Mouse (Mus musculus) limb, embryonic 13.5 days (tissue): ENCODE results near the gene Pde4dip. TPM values are rescaled to one million over a fixed set of nuclear protein-coding genes. Genes with fewer than 3 reads are reported as not detected.
A peak's percentile ranks its signal among the peaks of the same experiment; 100 is the strongest.

Experiments
- ATAC-seq: fragments of 200-750 bp; cut with Nextera tagmentation; 2 replicates; pipeline ENCODE4 v1.8.0; 2017; ENCODE audit warnings: low read depth, moderate number of reproducible peaks, moderate TSS enrichment; ENCODE audit not compliant: low FRiP score
- H3K27ac ChIP-seq: fragments of 300-500 bp; sonication (generic); 2 replicates; pipeline ENCODE4 v1.5.1; 2015; ENCODE audit warnings: inconsistent platforms, mild to moderate bottlenecking, moderate library complexity
- H3K27me3 ChIP-seq: fragments of 300-500 bp; sonication (generic); 2 replicates; pipeline ENCODE4 v1.6.1; 2015; ENCODE audit warnings: mild to moderate bottlenecking, inconsistent platforms
- H3K36me3 ChIP-seq: fragments of 300-500 bp; sonication (generic); 2 replicates; pipeline ENCODE4 v1.6.1; 2015; ENCODE audit warnings: inconsistent platforms, mild to moderate bottlenecking, moderate library complexity
- H3K4me1 ChIP-seq: fragments of 300-500 bp; sonication (generic); 2 replicates; pipeline ENCODE4 v1.6.1; 2015; ENCODE audit warnings: inconsistent platforms
- H3K4me2 ChIP-seq: fragments of 300-500 bp; sonication (generic); replicated peaks from 2 replicates; pipeline ENCODE4 v1.6.1; 2015; ENCODE audit warnings: inconsistent platforms, mild to moderate bottlenecking, moderate library complexity
- H3K4me3 ChIP-seq: fragments of 300-500 bp; sonication (generic); 2 replicates; pipeline ENCODE4 v1.5.1; 2015; ENCODE audit warnings: moderate library complexity, mild to moderate bottlenecking, inconsistent platforms
- H3K9ac ChIP-seq: fragments of 300-500 bp; sonication (generic); 2 replicates; pipeline ENCODE4 v1.6.1; 2015; ENCODE audit warnings: mild to moderate bottlenecking, inconsistent platforms
- H3K9me3 ChIP-seq: fragments of 300-500 bp; sonication (generic); 2 replicates; pipeline ENCODE4 v1.6.1; 2016; ENCODE audit warnings: inconsistent platforms
- WGBS: fragments of 180-500 bp; shearing (Covaris S2); methylation state at CpG from one replicate; pipeline ENCODE4 v1.1.7; 2015; 5-methylcytosine and 5-hydroxymethylcytosine counted together
- polyA plus RNA-seq: library from polyadenylated mRNA; unstranded; fragments of >200 nt; fragmentation: Nextera tagmentation; extraction: Ambion mirVana; gene quantifications from 2 replicates; pipeline ENCODE4 v1.2.1, GENCODE M21; 2015

Pde4dip gene
- polyA plus RNA-seq, 1 experiment from 2014 or later: 36.6 TPM

DNA sequence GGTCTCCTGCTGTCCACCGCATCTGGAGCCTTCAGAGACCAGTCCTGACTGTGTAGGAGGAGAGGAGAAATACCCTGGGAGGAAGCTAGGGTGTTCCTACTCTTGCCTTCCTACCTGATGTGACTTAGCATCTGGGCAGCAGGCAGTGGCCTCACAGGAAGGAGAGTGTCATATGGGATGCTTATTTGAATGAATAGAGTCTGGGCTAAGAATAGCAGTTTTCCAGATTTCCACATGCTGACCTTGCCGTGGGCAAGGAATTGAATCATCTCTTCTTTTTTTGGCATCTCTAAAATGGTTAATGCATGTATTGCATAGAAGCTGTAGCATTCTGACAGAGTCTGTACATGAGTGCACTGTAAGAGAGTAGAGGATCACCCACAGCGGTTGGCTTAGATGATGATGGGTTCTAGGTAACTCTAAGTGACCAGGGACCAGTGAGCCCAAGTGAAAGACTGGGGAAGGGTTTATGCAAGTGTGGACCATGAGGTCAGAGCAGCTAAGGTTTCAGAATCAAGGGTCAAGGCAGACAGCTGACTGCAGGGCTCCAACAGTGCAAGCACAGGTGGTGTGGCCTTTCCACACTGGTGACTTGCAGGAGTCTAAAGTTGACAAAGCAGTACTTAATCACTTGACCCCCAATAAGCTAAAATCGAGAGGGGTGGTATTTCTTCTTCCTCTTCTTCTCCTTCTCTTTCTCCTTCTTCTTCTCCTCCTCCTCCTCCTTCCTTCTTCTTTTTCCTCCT, 202.0 kb downstream of the Pde4dip start:
- H3K4me1 ChIP-seq: peaks cover 12% of the 10 kb centered on the region
- H3K4me2 ChIP-seq: no peak overlapping the region
- no peak for ATAC-seq
- H3K36me3 ChIP-seq: no peaks in the 10 kb centered on the region
- no peak overlapping the region for H3K9ac ChIP-seq
- 86% methylated on average over 4 of the region's 4 CpGs for WGBS
- peaks cover 30% of the 10 kb centered on the region for H3K27me3 ChIP-seq
- H3K9me3 ChIP-seq: no peaks in the 10 kb centered on the region
- H3K27ac ChIP-seq: no peak overlapping the region
- H3K4me3 ChIP-seq: no peak overlapping the region

DNA sequence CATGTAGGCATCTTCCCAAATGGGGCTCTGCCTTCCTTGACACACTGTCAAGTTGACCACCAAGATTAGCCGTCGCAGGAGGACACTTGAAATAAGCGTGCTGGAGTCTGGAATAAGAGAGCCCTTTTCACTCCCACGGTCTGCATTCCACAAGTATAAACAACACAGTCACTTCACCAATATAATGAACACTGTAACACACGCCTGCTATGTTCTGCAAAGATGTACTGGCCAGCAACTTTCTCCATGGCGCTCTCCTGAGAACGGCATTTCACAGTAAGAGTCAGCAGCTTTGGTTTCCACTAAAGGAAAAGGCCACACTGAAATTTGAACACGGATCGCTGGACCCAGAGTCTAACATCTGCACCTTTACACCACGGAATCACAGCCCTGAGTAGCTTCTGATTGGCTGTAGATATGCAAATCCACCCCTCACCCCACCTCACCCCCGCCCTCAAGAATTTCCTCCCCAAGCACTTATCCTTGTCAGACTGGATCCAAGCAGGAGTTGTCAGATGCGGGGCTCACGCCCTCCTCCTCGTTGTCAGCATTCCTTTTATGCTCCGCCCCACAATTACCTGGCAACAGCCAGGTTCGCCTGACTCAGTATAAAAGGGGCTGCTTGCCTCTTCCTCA, 204.8 kb downstream of the Pde4dip start:
- WGBS: 8% methylated on average over 16 of the region's 16 CpGs
- H3K4me2 ChIP-seq: peak overlapping the region; percentile 42
- H3K27ac ChIP-seq: no peak overlapping the region
- 0 out of 2 replicates have a peak, but pooled peaks have one; percentile 21 for ATAC-seq
- no peak overlapping the region for H3K4me3 ChIP-seq
- no peaks in the 10 kb centered on the region for H3K9me3 ChIP-seq
- no peaks in the 10 kb centered on the region for H3K36me3 ChIP-seq
- no peak overlapping the region for H3K9ac ChIP-seq
- H3K27me3 ChIP-seq: peaks cover 39% of the 10 kb centered on the region
- H3K4me1 ChIP-seq: peaks cover 16% of the 10 kb centered on the region

DNA sequence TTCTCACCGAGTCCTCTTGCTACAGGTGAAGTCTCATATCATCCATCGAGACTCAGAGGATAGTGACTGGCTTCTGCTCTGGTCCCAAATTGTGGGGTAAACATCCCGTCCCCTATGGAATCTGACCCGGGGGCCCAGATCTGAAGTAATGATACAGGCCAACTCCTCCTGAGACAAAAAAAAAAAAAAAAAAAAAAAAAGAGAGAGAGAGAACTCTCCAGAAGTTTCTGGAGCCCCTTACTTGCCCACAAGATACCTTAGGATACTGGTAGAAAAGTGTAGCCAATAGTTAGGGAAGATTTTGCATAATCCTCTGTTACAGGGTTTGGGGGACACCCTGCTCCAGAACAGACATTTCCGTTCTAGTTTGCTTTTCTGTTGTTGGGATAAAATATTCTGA, 205.9 kb downstream of the Pde4dip start:
- H3K27me3 ChIP-seq: peaks cover 39% of the 10 kb centered on the region
- no peak overlapping the region for H3K9ac ChIP-seq
- peak overlapping the region; percentile 43 for H3K4me3 ChIP-seq
- no peak for ATAC-seq
- no peaks in the 10 kb centered on the region for H3K36me3 ChIP-seq
- peak overlapping the region; percentile 74 for H3K4me2 ChIP-seq
- H3K27ac ChIP-seq: no peak overlapping the region
- 18% methylated on average over 5 of the region's 5 CpGs for WGBS
- H3K4me1 ChIP-seq: peaks cover 16% of the 10 kb centered on the region
- H3K9me3 ChIP-seq: no peaks in the 10 kb centered on the region

DNA sequence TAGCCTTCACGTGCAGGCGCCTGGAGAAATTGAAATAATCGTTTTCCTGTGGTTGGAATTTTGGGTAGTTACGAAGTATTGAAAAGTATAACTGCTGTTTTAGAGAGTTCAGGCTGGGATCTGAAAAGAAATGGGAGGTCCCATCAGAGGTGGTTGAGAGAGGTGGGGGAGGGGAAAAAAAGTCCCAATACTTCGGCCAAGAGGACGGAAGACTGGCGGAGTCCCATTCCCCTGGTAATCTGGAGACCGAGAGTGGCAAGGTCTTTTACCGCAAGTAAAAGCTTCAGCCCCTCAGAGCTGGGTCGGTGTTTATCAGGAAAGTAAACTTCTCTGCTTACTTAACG, 206.4 kb downstream of the Pde4dip start:
- H3K9me3 ChIP-seq: no peaks in the 10 kb centered on the region
- peak overlapping the region; percentile 43 for H3K4me3 ChIP-seq
- H3K27ac ChIP-seq: no peak overlapping the region
- 0 out of 2 replicates have a peak, but pooled peaks have one; percentile 2 for ATAC-seq
- peaks cover 16% of the 10 kb centered on the region for H3K4me1 ChIP-seq
- H3K27me3 ChIP-seq: peaks cover 39% of the 10 kb centered on the region
- no peaks in the 10 kb centered on the region for H3K36me3 ChIP-seq
- WGBS: 3% methylated on average over 11 of the region's 11 CpGs
- peak overlapping the region; percentile 19; the same call in 1 of the 2 replicates for H3K9ac ChIP-seq
- H3K4me2 ChIP-seq: peak overlapping the region; percentile 74

DNA sequence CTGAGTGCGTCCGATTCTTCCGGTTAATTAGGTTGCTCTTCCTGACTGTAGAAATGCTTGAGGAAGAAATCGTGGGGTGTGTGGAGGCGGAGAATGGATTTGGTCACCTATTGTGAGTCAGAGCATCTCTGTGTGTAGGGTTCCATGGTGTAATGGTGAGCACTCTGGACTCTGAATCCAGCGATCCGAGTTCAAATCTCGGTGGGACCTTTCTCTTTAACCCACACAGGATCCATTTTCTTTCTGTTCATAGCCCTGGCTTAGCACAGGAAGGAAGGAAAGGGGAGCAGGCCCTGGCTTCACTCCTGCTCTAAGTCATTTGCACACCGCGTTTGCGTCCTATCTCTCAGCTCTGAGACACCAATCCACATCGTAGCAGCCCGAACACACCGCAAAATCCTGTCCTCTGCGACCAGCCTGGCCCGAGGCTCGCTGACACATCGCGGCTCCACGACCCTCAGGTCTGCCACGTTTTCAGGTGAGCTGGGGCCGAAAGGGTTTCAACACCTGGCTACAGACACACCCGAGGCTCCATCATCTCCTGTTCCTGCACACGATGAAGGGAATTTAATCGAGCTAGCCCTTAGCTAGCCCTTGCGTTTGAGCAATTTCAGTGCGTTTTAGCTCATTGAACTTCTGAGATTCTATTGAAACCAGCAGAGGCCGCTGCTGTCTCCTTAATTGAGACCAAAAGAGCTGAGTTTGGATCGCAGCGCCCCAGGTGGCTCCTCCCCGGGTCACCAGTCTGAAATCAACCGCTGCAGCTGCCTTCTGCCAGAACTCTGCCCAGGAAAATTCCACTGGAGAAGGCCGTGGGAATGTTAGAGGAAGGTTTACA, 207.0 kb downstream of the Pde4dip start:
- 1% methylated on average over 33 of the region's 33 CpGs for WGBS
- no peaks in the 10 kb centered on the region for H3K9me3 ChIP-seq
- peak overlapping the region; percentile 60 for H3K9ac ChIP-seq
- H3K36me3 ChIP-seq: no peaks in the 10 kb centered on the region
- H3K4me3 ChIP-seq: peak overlapping the region; percentile 43
- peak; percentile 35; the same call in 1 of the 2 replicates for ATAC-seq
- no peak overlapping the region for H3K27ac ChIP-seq
- H3K4me2 ChIP-seq: peak overlapping the region; percentile 74
- H3K27me3 ChIP-seq: peaks cover 39% of the 10 kb centered on the region
- peaks cover 16% of the 10 kb centered on the region for H3K4me1 ChIP-seq

GRCm38 (mm10) chr3:97680631-97681320, 207.7 kb downstream of the Pde4dip start:
- ATAC-seq: peak; percentile 74
- Histone ChIP-seq H3K27me3 (peaks cover 34% of the 10 kb centered on the region), H3K4me2 (peak overlapping the region; percentile 74), H3K27ac (no peak overlapping the region), H3K4me3 (peak overlapping the region; percentile 43), H3K9ac (peak overlapping the region; percentile 60; the same call in 1 of the 2 replicates), H3K36me3 (no peaks in the 10 kb centered on the region), H3K9me3 (no peaks in the 10 kb centered on the region), H3K4me1 (peaks cover 16% of the 10 kb centered on the region)
- 1% methylated on average over 28 of the region's 28 CpGs for WGBS

GRCm38 (mm10) chr3:97678416-97678815, 210.1 kb downstream of the Pde4dip start:
- no peaks in the 10 kb centered on the region for H3K36me3 ChIP-seq
- H3K4me1 ChIP-seq: peaks cover 15% of the 10 kb centered on the region
- WGBS: 96% methylated on average over 3 of the region's 3 CpGs
- H3K9me3 ChIP-seq: no peaks in the 10 kb centered on the region
- H3K9ac ChIP-seq: no peak overlapping the region
- no peak overlapping the region for H3K4me2 ChIP-seq
- ATAC-seq: no peak
- H3K27ac ChIP-seq: no peak overlapping the region
- no peak overlapping the region for H3K4me3 ChIP-seq
- peaks cover 21% of the 10 kb centered on the region; the same call in 1 of the 2 replicates for H3K27me3 ChIP-seq

- Histone ChIP-seq H3K9ac (no peak overlapping the region), H3K36me3 (peaks cover 3% of the 10 kb centered on the region), H3K4me1 (peaks cover 5% of the 10 kb centered on the region; the same call in 1 of the 2 replicates), H3K27me3 (peaks cover 9% of the 10 kb centered on the region; the same call in 1 of the 2 replicates), H3K27ac (no peak overlapping the region), H3K9me3 (no peaks in the 10 kb centered on the region), H3K4me2 (no peak overlapping the region), H3K4me3 (no peak overlapping the region)
- WGBS: 92% methylated on average over 3 of the region's 3 CpGs
- ATAC-seq: no peak
Observed at GRCm38 (mm10) chr3:97676126-97676525, 212.4 kb downstream of the Pde4dip start.

DNA sequence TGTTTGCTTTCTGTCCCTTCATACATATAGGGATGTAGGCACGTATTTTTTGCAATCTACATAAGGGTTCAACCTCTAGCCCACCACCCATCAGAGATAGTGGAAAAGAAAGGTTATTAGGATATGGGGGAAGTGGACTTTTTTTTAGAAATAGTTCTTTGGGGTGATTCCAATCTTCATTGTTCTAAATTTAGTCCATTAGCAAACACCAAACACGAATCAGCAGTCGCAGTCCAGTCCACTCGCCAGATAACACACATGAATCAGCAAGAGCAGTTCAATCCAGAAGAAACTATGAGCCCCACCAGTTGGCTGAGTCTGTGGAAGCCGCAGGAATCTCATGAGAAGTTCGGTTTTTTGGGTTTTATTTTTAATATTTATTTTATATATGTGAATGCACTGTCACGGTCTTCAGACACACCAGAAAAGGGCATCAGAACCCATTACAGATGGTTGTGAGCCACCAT, 213.8 kb downstream of the Pde4dip start, which contains the start of gene Gm17651:
Gm17651 (minus strand) TSS at position 51 of the 467 bp plus-strand sequence.
- no peaks in the 10 kb centered on the region for H3K4me1 ChIP-seq
- no peak within 1 kb of the TSS for H3K9ac ChIP-seq
- no peaks in the 10 kb centered on the region for H3K9me3 ChIP-seq
- peaks cover 6% of the 10 kb centered on the region; the same call in 1 of the 2 replicates for H3K27me3 ChIP-seq
- peaks cover 16% of the 10 kb centered on the region for H3K36me3 ChIP-seq
- H3K4me3 ChIP-seq: no peak within 1 kb of the TSS
- no peak for ATAC-seq
- H3K27ac ChIP-seq: no peak within 1 kb of the TSS
- H3K4me2 ChIP-seq: no peak within 1 kb of the TSS
- whole genome bisulfite sequencing: 92% methylated on average over 7 of the region's 7 CpGs

DNA sequence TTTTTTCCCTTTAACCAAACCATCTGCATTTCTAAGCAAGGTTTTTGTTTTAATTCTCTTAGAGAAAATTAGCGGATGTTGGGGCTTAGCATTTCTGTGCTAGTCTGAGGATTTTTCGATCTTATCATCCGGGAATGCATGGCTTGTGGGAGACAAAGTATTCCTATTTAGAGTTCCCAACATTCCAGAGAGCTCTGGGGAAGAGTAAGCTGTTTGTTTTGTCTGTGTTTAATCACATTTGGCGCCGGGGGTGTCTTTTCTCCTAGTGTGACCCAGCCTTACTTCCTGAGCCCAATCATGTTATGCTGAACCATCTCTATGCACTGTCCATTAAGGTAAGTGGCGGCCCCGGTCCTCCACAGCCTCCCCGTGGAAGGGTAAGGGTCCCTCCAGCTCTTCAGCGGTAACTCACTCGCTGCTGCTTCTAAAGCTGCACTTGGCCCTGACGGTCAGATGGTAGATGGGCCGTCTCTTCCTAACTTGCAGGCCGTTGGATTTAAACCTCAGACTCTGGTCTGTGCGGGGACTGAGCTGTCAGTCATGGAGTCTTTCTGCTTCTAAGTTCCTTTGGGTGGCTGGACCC, 221.3 kb downstream of the Pde4dip start:
- no peak overlapping the region for H3K27ac ChIP-seq
- no peaks in the 10 kb centered on the region for H3K9me3 ChIP-seq
- no peak for ATAC-seq
- H3K4me1 ChIP-seq: peaks cover 3% of the 10 kb centered on the region
- H3K27me3 ChIP-seq: no peaks in the 10 kb centered on the region
- no peak overlapping the region for H3K9ac ChIP-seq
- WGBS: 89% methylated on average over 14 of the region's 14 CpGs
- no peak overlapping the region for H3K4me3 ChIP-seq
- H3K36me3 ChIP-seq: peaks cover 57% of the 10 kb centered on the region
- no peak overlapping the region for H3K4me2 ChIP-seq

- H3K36me3 ChIP-seq: peaks cover 57% of the 10 kb centered on the region
- H3K4me1 ChIP-seq: peaks cover 13% of the 10 kb centered on the region
- no peak overlapping the region for H3K9ac ChIP-seq
- H3K4me3 ChIP-seq: no peak overlapping the region
- no peaks in the 10 kb centered on the region for H3K9me3 ChIP-seq
- H3K4me2 ChIP-seq: no peak overlapping the region
- WGBS: 88% methylated on average over 8 of the region's 8 CpGs
- no peak for ATAC-seq
- no peaks in the 10 kb centered on the region for H3K27me3 ChIP-seq
- H3K27ac ChIP-seq: no peak overlapping the region
Observed at GRCm38 (mm10) chr3:97666154-97666553, 222.4 kb downstream of the Pde4dip start.
